Mouse (Mus musculus) monocyte, adult 5-6 weeks (primary cell): Measurements from ENCODE around the gene Srsf2. TPM values are rescaled to one million over a fixed set of nuclear protein-coding genes. Genes with fewer than 3 reads are reported as not detected.
"Not testable (repeated sequence)": the region's sequence is repeated elsewhere in the genome, so short reads cannot be mapped to it uniquely, and the experiment has no call there.

Experiments
- ATAC-seq: fragments of 153-309, 156-312 bp; replicated peaks from 2 replicates; pipeline ENCODE4 v1.8.0; 2017; ENCODE audit warnings: mild to moderate bottlenecking; ENCODE audit not compliant: low TSS enrichment, insufficient number of reproducible peaks, severe bottlenecking, poor library complexity, low FRiP score
- total RNA-seq: library from RNA; stranded (forward); fragments of 200-1000, 200-491, 200-594 nt; gene quantifications from 3 replicates; pipeline ENCODE4 v1.2.3, GENCODE M21; 2017

Srsf2 gene
- 124 to 197 TPM (median 128 TPM) in 3 replicates for total RNA-seq

GRCm38 (mm10) chr11:116852891-116853511 lies at the start of gene Srsf2:
TSS of gene Srsf2 (minus strand) at chr11:116853094.
- peak; percentile 77 for ATAC-seq

GRCm38 (mm10) chr11:116902588-116902987 lies 49.7 kb upstream of the Srsf2 start:
- not testable (repeated sequence) for ATAC-seq

GRCm38 (mm10) chr11:116899247-116899646 lies 46.4 kb upstream of the Srsf2 start:
- no peak for ATAC-seq

- no peak for ATAC-seq
Measured at GRCm38 (mm10) chr11:116895402-116895801, 42.5 kb upstream of the Srsf2 start.

- no peak for ATAC-seq
Measured at GRCm38 (mm10) chr11:116893532-116894442, 40.9 kb upstream of the Srsf2 start.

GRCm38 (mm10) chr11:116887136-116887535 lies 34.2 kb upstream of the Srsf2 start:
- no peak for ATAC-seq

GRCm38 (mm10) chr11:116885275-116886151 lies 32.6 kb upstream of the Srsf2 start:
- ATAC-seq = peak; percentile 79

GRCm38 (mm10) chr11:116884061-116884460 lies 31.2 kb upstream of the Srsf2 start:
- no peak for ATAC-seq

- no peak for ATAC-seq
Measured at GRCm38 (mm10) chr11:116882446-116882845, 29.6 kb upstream of the Srsf2 start.

- no peak for ATAC-seq
Measured at GRCm38 (mm10) chr11:116881440-116881839, 28.5 kb upstream of the Srsf2 start.

GRCm38 (mm10) chr11:116880839-116881238 lies 27.9 kb upstream of the Srsf2 start:
- no peak for ATAC-seq

- no peak for ATAC-seq
Measured at GRCm38 (mm10) chr11:116878454-116878853, 25.6 kb upstream of the Srsf2 start.

GRCm38 (mm10) chr11:116873987-116874386 lies 21.1 kb upstream of the Srsf2 start:
- no peak for ATAC-seq

- ATAC-seq = no peak
Measured at GRCm38 (mm10) chr11:116871538-116871937, 18.6 kb upstream of the Srsf2 start.

- no peak for ATAC-seq
Measured at GRCm38 (mm10) chr11:116869641-116870040, 16.7 kb upstream of the Srsf2 start.

GRCm38 (mm10) chr11:116869223-116869622 lies 16.3 kb upstream of the Srsf2 start:
- no peak for ATAC-seq

GRCm38 (mm10) chr11:116868129-116868528 lies 15.2 kb upstream of the Srsf2 start:
- no peak for ATAC-seq

- ATAC-seq = no peak
Measured at GRCm38 (mm10) chr11:116865945-116866585, 13.2 kb upstream of the Srsf2 start.

- no peak for ATAC-seq
Measured at GRCm38 (mm10) chr11:116864444-116864843, 11.6 kb upstream of the Srsf2 start.
